Mouse (Mus musculus): ENCODE measurements around the gene Mybl2.

Mybl2 gene

DNA sequence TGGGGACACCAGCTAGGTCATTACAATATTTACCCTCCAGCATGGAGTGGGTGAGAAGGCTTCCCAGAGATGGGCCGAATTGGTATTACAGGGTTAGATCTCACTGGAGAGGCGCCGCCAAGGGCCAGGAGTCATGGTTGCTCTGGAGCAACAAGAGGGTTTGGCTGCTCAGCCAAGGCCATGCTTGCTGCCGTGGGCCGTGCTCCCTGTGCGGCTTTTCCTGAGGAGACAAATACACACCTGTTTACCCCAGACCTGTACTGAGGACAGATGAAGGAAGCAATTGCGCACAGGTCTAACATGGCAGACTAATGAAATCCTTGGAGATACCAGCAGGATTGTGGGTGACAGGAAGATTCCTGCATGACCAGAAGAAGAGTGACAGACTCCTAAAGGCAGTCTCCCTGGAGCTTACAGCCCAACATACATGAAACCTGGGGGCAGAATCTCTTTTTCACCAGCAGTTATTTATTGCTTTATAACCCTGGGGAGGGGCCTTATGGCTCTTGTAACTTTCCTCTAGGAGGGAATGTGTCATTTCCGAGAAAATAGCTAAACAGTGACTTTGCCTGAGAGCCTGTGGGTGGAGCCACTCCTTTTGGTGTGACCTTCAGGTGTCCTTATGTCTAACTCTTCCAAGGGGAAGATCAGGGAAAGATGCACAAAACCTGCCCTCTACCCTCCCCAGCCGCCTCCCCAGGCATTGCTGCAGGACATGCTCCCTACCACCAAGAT lies 18.7 kb downstream of the Mybl2 start:
- no peak for DNase-seq

GRCm38 (mm10) chr2:163074006-163074405 lies 19.5 kb downstream of the Mybl2 start:
- DNase-seq = no peak

DNA sequence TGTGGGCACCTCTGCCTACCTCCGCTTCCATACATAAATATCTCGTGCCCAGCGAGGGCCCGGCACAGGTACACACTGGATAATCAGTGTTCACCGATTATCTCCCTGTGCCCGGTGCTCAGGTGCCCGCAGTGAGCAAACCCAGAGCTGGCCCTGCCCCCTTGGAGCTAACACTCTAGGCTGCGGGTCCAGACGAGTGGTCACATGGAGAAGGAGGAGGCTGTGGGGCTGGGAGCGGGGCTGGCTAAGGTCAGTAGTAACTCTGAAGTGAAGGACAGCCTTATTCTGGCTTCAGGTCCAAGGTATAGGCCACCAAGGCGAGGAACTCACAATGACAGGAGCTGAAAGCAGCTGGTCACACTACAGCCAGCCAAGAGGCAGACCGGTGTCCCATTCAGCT lies 20.3 kb downstream of the Mybl2 start:
- DNase-seq = no peak

DNA sequence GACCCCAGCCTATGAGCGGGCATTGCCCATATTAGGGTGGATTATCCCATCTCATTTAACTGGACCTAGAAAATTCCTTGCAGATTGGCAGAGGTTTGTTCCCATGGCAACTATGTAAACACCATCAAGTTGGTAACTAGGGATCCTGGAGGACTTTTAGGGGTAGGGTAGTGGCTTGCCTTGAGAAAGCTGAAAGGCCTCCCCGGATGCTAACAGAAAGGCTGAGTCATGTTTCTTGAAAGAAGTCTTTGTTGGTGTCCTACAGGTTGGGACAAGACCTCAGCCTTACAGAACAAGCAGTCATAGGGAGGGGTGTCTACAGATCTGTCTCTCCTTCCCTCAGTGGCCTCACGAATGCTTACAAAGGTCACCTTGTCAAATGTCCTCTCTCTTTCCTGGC lies 20.7 kb downstream of the Mybl2 start:
- no peak for DNase-seq

DNA sequence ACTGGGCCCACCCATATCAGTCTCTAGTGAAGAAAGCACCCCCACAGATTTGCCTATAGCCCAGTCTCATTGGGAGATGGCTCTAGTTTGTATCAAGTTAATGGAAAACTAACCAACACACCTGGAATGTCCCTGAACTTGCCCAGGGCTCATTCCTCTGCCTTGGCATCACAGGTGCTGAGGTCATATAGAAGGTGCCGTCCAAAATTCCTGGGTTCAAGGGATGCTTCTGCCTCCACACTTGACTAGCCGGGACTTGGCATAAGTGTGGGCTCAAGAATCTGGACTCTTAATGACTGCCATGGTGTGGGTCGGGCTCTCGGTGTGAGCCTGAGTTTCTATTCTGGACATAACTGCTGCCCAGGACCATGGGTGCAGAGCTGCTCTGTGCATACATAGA lies 24.6 kb downstream of the Mybl2 start:
- no peak for DNase-seq

GRCm38 (mm10) chr2:163082591-163082990 lies 28.1 kb downstream of the Mybl2 start:
- no peak for DNase-seq

DNA sequence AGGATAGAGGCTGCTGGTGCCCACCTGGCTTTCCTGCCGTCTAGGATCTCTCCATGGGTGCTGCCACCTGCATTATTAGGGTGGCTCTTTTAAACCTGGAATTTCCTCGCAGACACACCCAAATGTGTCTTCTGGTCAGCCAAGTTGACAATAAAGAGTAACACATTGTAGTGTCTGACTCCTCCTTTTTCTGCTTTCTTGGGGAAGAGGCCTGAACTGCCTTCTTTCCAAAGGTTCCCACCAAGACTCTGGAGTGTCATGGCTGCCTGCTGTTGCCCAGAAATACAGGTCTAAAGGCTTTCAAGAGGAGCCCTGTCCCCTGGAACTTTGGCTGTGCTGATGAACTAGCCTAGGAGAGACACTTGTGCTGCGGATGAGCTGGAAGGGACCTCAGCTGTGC lies 30.0 kb downstream of the Mybl2 start:
- no peak for DNase-seq

DNA sequence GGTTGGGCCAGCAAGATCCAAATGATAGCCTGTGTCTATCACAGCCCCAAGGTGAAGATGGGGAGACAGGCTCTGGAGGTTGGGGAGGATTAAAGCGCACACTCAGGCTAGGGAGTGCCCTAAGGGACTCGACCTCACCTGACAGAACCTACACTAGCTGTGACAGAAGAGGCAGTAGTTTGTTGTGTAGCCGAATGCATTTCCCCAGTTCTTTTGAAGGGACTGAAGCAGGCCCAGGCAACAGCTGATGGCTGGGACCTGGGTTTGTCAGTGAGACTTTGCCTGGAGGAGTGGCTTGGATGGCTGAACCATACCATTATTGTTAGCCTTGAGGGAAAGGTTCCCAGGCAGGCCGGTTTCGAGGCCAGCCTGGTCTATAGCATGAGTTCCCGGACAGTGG lies 30.6 kb downstream of the Mybl2 start:
- DNase-seq = no peak

GRCm38 (mm10) chr2:163086561-163086960 lies 32.1 kb downstream of the Mybl2 start:
- DNase-seq = no peak

DNA sequence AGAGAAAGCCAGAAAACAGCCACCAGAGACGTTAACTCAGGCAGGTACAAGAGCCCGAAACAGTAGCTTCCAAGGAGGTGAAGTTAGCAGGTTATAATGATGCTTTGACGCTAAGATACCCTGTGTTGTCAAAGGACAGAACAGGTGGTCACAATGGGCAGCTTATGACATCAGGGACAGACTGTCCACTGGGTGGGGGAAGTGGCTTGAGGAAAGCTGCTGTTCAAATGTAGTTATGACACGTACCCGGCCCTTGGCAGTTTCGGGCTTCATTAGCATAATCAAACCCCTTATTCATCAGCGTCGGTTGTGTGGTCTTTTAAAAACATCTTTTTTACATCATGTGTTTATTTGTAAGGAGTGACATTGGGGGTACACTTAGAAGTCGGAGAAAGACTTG lies 33.2 kb downstream of the Mybl2 start, which contains the start of gene Gtsf1l:
TSS of gene Gtsf1l (minus strand) at position 128 of the 400 bp plus-strand sequence.
- no peak for DNase-seq

GRCm38 (mm10) chr2:163089475-163090123 lies 35.1 kb downstream of the Mybl2 start:
- no peak for DNase-seq

- no peak for DNase-seq
These were observed 40.4 kb downstream of the Mybl2 start for GRCm38 (mm10) chr2:163094909-163095308.

- DNase-seq = peak; percentile 10 to 53
These were observed 41.3 kb downstream of the Mybl2 start for GRCm38 (mm10) chr2:163095784-163096183.

DNA sequence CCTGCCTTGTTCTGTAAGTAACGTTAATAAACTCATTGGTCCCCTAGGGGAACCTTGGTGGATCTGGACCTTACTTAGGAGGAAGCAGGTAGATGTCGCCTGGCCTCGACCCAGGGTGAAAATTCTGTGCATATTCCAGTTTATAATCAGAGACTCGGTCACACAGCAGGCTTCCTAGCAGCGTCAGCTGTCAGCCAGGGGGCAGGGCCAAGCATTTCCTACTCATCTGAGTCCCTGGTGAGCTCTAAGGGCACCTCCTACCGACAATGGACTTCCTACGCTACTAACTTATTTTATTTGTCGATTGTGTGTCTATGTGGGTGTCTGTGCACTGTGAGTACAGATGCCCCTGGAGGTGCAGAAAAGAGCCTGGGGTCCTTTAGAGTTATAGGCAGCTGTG lies 45.4 kb downstream of the Mybl2 start:
- DNase-seq = no peak

GRCm38 (mm10) chr2:163100551-163100950 lies 46.1 kb downstream of the Mybl2 start:
- DNase-seq = no peak

DNA sequence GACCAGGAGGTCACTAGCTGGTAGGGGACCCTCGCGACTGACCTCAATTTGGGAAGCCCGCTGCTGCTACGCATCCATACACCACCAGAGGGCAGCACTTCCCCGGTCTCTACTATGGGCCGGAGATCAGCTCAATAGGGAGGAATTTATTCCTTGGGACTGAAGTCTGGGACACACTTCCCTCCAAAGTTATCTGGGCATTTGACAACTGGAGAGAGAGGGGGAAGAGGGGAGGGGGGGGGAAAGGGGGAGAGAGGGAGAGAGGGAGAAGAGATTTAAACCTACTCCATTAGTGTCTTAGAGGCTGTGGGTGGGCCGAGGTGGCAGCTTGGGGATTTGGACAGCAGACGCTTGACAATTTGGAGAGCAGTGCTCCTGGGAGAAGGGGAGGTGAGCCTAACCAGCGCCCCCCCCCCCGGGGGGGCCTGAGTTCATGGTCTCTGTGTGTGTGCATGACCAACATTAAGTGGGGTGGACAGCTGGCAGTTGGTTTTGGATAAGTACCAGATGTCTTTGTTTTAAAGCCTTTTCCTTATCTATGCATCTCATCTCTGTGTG lies 47.2 kb downstream of the Mybl2 start:
- peak; percentile 62 to 81 for DNase-seq

GRCm38 (mm10) chr2:163102216-163102615 lies 47.7 kb downstream of the Mybl2 start:
- DNase-seq = no peak

GRCm38 (mm10) chr2:163102900-163103653 lies 48.6 kb downstream of the Mybl2 start:
- DNase-seq = no peak

DNA sequence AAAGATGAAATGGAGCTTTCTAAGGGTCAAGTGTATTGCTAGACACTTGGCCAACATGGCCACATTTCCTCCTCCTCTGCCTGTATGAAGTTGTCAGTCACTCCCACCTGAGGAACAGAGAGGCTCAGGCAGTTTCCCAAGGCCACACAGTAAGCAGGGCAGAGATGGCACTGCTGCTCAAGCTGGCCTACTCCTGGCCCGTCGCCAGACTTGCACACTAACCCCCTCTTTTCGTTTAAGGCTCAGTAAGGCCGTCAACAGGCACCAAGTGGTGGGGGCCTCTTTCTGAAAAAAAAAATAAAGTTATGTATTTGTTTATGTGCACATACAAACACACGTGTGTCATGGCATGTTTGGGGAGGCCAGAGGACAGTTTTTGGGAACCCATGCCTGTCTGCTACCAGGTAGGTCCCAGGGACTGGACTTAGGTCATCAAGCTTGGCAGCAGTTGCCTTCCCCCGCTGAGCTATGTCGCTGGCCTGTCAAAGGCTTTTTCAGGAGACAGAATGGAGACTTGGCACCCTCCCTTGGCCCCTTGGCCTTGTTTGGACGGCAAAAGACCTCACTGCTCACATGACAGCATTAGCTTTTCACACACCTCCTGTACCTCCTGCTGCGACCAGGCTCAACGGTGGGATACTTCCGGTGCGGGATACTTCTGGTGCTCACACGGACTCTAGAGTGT lies 49.7 kb downstream of the Mybl2 start:
- DNase-seq = no peak

DNA sequence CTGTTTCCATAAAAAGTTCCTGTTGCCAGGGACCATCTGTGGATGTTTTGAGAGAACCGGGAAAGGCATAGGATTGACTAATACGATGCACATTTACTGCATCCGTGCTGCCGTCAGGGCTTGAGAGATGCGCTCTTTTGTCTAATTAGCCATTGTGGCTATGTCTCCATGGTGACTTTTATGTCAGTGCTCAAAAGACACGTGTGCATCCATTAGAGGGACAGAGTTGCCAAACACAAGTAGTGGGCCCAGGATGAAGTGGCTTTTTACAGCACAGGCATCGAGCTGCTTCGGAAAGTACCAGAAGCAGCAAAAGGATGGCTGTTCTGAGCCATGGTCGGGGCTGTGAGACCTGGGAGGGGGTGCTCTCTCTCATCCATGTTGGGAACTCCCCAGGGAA lies 53.9 kb downstream of the Mybl2 start:
- no peak for DNase-seq

DNA sequence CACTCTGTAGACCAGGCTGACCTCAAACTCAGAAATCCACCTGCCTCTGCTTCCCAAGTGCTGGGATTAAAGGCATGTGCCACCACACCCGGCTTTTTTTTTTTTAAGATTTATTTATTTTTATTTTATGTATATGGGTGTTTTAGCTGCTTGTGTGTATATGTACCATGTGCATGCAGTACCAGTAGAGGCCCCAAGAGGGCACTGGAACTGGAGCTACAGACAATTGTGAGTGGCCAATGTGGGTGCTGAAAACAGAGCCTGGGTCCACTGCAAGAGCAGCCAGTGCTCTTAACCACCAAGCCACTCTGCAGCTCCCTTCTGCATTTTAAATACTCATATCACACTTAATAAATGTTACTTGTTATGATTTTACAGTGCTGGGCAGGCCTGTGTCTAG lies 56.2 kb downstream of the Mybl2 start:
- no peak for DNase-seq

DNA sequence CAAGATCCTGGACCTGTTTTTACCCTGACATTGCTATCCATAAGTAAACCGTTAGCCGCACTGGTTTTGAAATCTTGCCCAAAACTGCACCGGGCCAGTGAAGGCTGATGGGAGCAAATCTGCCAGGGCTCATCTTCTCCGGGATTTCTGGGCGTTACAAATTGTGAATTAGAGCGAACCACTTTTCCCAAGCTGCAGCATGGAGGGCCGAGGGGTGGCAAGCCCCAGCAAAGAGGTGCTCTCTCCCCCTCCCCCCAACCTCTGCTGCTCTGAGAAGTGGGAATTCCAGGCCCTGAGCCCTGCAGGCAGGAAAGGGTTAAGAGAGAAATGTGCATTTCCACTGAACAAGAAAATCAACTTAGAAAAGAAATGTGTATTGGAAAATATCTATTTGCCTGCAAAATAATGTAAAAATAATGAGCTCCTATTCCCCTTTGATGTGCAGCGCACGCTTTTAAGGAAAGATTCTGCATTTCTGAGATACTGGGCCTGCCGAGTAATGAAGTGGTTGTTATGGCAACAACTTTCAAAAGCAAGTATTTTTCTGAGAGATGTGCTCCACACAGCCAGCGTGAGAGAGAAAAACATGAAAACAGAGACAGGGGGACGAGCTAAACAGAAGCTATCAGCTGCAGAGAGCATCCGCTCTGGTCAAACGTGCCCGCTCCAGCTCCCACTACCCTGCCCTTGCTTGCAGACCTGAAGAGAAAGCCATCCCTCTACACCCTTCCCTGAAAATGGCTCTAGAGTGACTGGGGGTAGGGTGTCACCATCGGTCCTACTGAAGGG lies 57.1 kb downstream of the Mybl2 start:
- no peak for DNase-seq

All from lung, postnatal 4 days (tissue).